Mouse (Mus musculus): ENCODE measurements around the gene Glis1. TPM values are rescaled to one million over a fixed set of nuclear protein-coding genes. Genes with fewer than 3 reads are reported as not detected.

Glis1 gene
- polyA plus RNA-seq, 1 experiment from 2014 or later, result 5.1 TPM

DNA sequence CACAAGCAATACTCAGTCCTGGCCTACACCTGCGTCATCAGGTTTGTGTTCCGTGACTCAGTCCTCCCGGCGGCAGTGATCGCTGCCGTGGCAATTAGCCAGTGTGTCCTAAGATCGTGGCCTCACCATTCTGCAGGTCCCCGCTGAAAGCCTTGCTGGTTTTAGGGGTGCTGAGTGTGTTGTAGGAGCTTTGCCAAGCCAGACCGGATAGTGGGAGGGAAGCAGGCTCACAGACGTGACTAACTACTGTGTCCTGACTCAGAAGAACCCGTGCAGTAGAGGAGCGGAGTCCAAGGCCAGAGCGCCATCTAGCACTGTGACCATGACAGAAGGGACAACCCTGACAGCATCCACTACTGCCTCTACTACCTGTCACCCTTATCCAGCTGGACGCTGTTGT, 168.4 kb downstream of the Glis1 start:
- peaks cover 7% of the 10 kb centered on the region for H3K4me1 ChIP-seq (ENCODE audit: insufficient read depth, low read length)
- no peaks in the 10 kb centered on the region for H3K36me3 ChIP-seq (ENCODE audit: insufficient read depth, low read length)
- no peaks in the 10 kb centered on the region for H3K9me3 ChIP-seq (ENCODE audit: low read length)
- no peaks in the 10 kb centered on the region for H3K27me3 ChIP-seq (ENCODE audit: insufficient read depth, low read length)
- peak; percentile 55; the same call in 1 of the 2 replicates for ATAC-seq (ENCODE audit: low FRiP score, low TSS enrichment)
- H3K9ac ChIP-seq (replicated peaks; ENCODE audit: low read length), result peak overlapping the region; percentile 27; the same call in 1 of the 2 replicates
- no peak overlapping the region for H3K4me2 ChIP-seq (replicated peaks; ENCODE audit: low read depth, low read length)
- no peak overlapping the region for H3K27ac ChIP-seq (ENCODE audit: low read length)
- no peak overlapping the region for H3K4me3 ChIP-seq (ENCODE audit: low read length)
- 50% methylated on average over 14 of the region's 14 CpGs for WGBS

GRCm38 (mm10) chr4:107603208-107603607, 168.8 kb downstream of the Glis1 start:
- Histone ChIP-seq H3K4me3 (ENCODE audit: low read length) (no peak overlapping the region), H3K4me2 (replicated peaks; ENCODE audit: low read depth, low read length) (no peak overlapping the region), H3K4me1 (ENCODE audit: insufficient read depth, low read length) (peaks cover 2% of the 10 kb centered on the region), H3K36me3 (ENCODE audit: insufficient read depth, low read length) (no peaks in the 10 kb centered on the region), H3K27me3 (ENCODE audit: insufficient read depth, low read length) (no peaks in the 10 kb centered on the region), H3K9ac (replicated peaks; ENCODE audit: low read length) (no peak overlapping the region), H3K27ac (ENCODE audit: low read length) (no peak overlapping the region), H3K9me3 (ENCODE audit: low read length) (no peaks in the 10 kb centered on the region)
- WGBS, result 62% methylated on average over 7 of the region's 7 CpGs
- ATAC-seq (ENCODE audit: low FRiP score, low TSS enrichment), result no peak; the same call in 1 of the 2 replicates

- no peak overlapping the region for H3K4me3 ChIP-seq (ENCODE audit: low read length)
- no peaks in the 10 kb centered on the region for H3K36me3 ChIP-seq (ENCODE audit: insufficient read depth, low read length)
- H3K9ac ChIP-seq (replicated peaks; ENCODE audit: low read length), result no peak overlapping the region
- no peaks in the 10 kb centered on the region for H3K4me1 ChIP-seq (ENCODE audit: insufficient read depth, low read length)
- no peak overlapping the region for H3K4me2 ChIP-seq (replicated peaks; ENCODE audit: low read depth, low read length)
- 79% methylated on average over 17 of the region's 17 CpGs for WGBS
- no peak overlapping the region for H3K27ac ChIP-seq (ENCODE audit: low read length)
- no peaks in the 10 kb centered on the region for H3K27me3 ChIP-seq (ENCODE audit: insufficient read depth, low read length)
- ATAC-seq (ENCODE audit: low FRiP score, low TSS enrichment), result no peak
- no peaks in the 10 kb centered on the region for H3K9me3 ChIP-seq (ENCODE audit: low read length)
These were observed 171.7 kb downstream of the Glis1 start for GRCm38 (mm10) chr4:107605964-107606602.

- WGBS, result 78% methylated on average over 8 of the region's 8 CpGs
- Histone ChIP-seq H3K36me3 (ENCODE audit: insufficient read depth, low read length) (no peaks in the 10 kb centered on the region), H3K27ac (ENCODE audit: low read length) (no peak overlapping the region), H3K27me3 (ENCODE audit: insufficient read depth, low read length) (no peaks in the 10 kb centered on the region), H3K4me3 (ENCODE audit: low read length) (no peak overlapping the region), H3K4me2 (replicated peaks; ENCODE audit: low read depth, low read length) (no peak overlapping the region), H3K4me1 (ENCODE audit: insufficient read depth, low read length) (no peaks in the 10 kb centered on the region), H3K9ac (replicated peaks; ENCODE audit: low read length) (no peak overlapping the region), H3K9me3 (ENCODE audit: low read length) (no peaks in the 10 kb centered on the region)
- no peak for ATAC-seq (ENCODE audit: low FRiP score, low TSS enrichment)
These were observed 175.4 kb downstream of the Glis1 start for GRCm38 (mm10) chr4:107609775-107610174.

- 71% methylated on average over 9 of the region's 9 CpGs for WGBS
- H3K4me1 ChIP-seq (ENCODE audit: insufficient read depth, low read length), result no peaks in the 10 kb centered on the region
- no peaks in the 10 kb centered on the region for H3K36me3 ChIP-seq (ENCODE audit: insufficient read depth, low read length)
- H3K27me3 ChIP-seq (ENCODE audit: insufficient read depth, low read length), result no peaks in the 10 kb centered on the region
- H3K27ac ChIP-seq (ENCODE audit: low read length), result no peak overlapping the region
- ATAC-seq (ENCODE audit: low FRiP score, low TSS enrichment), result no peak
- no peak overlapping the region for H3K9ac ChIP-seq (replicated peaks; ENCODE audit: low read length)
- no peak overlapping the region for H3K4me3 ChIP-seq (ENCODE audit: low read length)
- no peak overlapping the region for H3K4me2 ChIP-seq (replicated peaks; ENCODE audit: low read depth, low read length)
- H3K9me3 ChIP-seq (ENCODE audit: low read length), result no peaks in the 10 kb centered on the region
These were observed 177.7 kb downstream of the Glis1 start for GRCm38 (mm10) chr4:107611888-107612650.

DNA sequence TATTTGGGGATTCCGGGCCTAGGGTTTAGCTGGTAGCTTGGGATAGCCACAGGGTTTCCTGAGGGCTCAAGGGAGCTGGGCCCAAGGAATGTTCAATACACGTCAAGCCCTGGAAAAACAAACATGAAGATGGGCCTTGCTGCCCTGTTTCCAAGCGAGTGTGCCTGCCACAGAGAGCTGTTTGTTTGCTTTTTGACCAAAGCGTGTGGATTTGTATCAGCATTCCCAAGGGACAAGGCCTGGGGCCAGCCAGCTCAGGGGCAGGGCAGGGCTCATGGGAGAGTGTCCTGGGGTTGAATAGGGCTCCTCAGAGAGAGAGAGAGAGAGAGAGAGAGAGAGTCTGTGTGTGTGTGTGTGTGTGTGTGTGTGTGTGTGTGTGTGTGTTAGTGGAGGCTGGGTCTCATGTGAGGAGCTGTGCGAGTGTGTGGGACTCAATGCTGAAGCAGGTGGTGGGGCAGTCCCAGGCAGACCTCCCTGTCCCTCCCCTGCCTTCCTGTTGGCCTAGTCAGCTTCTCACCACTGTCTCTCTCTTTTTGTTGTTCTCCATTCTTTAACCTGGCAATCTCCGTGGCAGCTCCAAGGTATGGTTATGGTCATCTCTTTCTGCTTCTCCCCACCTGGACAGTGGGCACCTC, 183.3 kb downstream of the Glis1 start:
- H3K27ac ChIP-seq (ENCODE audit: low read length), result no peak overlapping the region
- H3K9me3 ChIP-seq (ENCODE audit: low read length), result no peaks in the 10 kb centered on the region
- H3K36me3 ChIP-seq (ENCODE audit: insufficient read depth, low read length), result no peaks in the 10 kb centered on the region
- H3K4me2 ChIP-seq (replicated peaks; ENCODE audit: low read depth, low read length), result no peak overlapping the region
- H3K9ac ChIP-seq (replicated peaks; ENCODE audit: low read length), result no peak overlapping the region
- H3K4me3 ChIP-seq (ENCODE audit: low read length), result no peak overlapping the region
- no peaks in the 10 kb centered on the region for H3K4me1 ChIP-seq (ENCODE audit: insufficient read depth, low read length)
- 49% methylated on average over 6 of the region's 6 CpGs for WGBS
- no peaks in the 10 kb centered on the region for H3K27me3 ChIP-seq (ENCODE audit: insufficient read depth, low read length)
- ATAC-seq (ENCODE audit: low FRiP score, low TSS enrichment), result no peak

GRCm38 (mm10) chr4:107619487-107619886, 185.1 kb downstream of the Glis1 start:
- H3K36me3 ChIP-seq (ENCODE audit: insufficient read depth, low read length), result no peaks in the 10 kb centered on the region
- no peak overlapping the region for H3K4me3 ChIP-seq (ENCODE audit: low read length)
- ATAC-seq (ENCODE audit: low FRiP score, low TSS enrichment), result no peak
- no peaks in the 10 kb centered on the region for H3K9me3 ChIP-seq (ENCODE audit: low read length)
- WGBS, result 93% methylated on average over 7 of the region's 7 CpGs
- H3K27me3 ChIP-seq (ENCODE audit: insufficient read depth, low read length), result no peaks in the 10 kb centered on the region
- H3K4me1 ChIP-seq (ENCODE audit: insufficient read depth, low read length), result no peaks in the 10 kb centered on the region
- no peak overlapping the region for H3K4me2 ChIP-seq (replicated peaks; ENCODE audit: low read depth, low read length)
- no peak overlapping the region for H3K9ac ChIP-seq (replicated peaks; ENCODE audit: low read length)
- H3K27ac ChIP-seq (ENCODE audit: low read length), result no peak overlapping the region

DNA sequence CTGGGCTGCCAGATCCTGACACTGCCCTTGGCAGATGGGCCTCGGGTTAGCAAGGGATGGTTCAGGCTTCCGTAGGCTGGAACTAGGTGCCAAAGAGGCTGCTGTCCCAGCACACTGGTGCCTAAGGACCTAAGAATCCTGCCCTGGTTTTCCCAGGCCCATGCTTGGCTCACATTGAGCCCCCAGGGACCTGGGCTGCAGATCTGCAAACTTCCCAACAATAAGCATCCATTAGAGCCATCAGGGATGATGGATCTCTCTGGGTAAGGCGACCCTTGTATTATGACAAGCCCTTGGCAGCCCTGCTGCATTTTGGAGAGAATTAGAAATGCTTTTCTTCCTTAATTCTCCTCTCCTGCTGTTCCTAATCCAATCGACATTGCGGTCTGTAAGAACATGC, 187.0 kb downstream of the Glis1 start:
- no peak overlapping the region for H3K9ac ChIP-seq (replicated peaks; ENCODE audit: low read length)
- no peak for ATAC-seq (ENCODE audit: low FRiP score, low TSS enrichment)
- no peaks in the 10 kb centered on the region for H3K36me3 ChIP-seq (ENCODE audit: insufficient read depth, low read length)
- H3K4me1 ChIP-seq (ENCODE audit: insufficient read depth, low read length), result peaks cover 3% of the 10 kb centered on the region; the same call in 1 of the 2 replicates
- no peak overlapping the region for H3K4me2 ChIP-seq (replicated peaks; ENCODE audit: low read depth, low read length)
- 75% methylated on average over 5 of the region's 5 CpGs for WGBS
- no peak overlapping the region for H3K4me3 ChIP-seq (ENCODE audit: low read length)
- no peak overlapping the region for H3K27ac ChIP-seq (ENCODE audit: low read length)
- H3K9me3 ChIP-seq (ENCODE audit: low read length), result no peaks in the 10 kb centered on the region
- H3K27me3 ChIP-seq (ENCODE audit: insufficient read depth, low read length), result no peaks in the 10 kb centered on the region

DNA sequence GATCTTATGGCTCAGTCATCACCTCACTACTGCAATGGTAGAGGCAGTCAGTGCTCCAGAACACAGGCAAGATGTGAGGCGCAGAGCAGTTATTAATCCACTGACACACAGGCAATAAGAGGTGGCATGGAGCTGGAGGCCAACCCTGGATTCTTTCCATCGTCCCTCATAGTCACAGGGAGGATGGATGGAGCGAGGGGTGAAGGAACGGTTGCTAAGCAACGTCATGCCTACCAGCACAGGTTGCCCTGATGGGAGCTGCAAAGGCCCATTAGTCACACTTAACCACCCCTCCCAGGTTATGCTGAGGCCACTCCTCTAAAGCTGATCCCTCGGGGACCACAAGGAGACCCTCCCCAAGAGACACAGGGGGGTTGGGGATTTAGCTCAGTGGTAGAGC, 187.9 kb downstream of the Glis1 start:
- 66% methylated on average over 6 of the region's 6 CpGs for WGBS
- no peaks in the 10 kb centered on the region for H3K36me3 ChIP-seq (ENCODE audit: insufficient read depth, low read length)
- peaks cover 3% of the 10 kb centered on the region; the same call in 1 of the 2 replicates for H3K4me1 ChIP-seq (ENCODE audit: insufficient read depth, low read length)
- H3K27me3 ChIP-seq (ENCODE audit: insufficient read depth, low read length), result no peaks in the 10 kb centered on the region
- H3K4me3 ChIP-seq (ENCODE audit: low read length), result no peak overlapping the region
- no peak overlapping the region for H3K9ac ChIP-seq (replicated peaks; ENCODE audit: low read length)
- H3K4me2 ChIP-seq (replicated peaks; ENCODE audit: low read depth, low read length), result no peak overlapping the region
- peak; percentile 58 for ATAC-seq (ENCODE audit: low FRiP score, low TSS enrichment)
- no peaks in the 10 kb centered on the region for H3K9me3 ChIP-seq (ENCODE audit: low read length)
- H3K27ac ChIP-seq (ENCODE audit: low read length), result no peak overlapping the region

- no peak overlapping the region; the same call in 1 of the 2 replicates for H3K9ac ChIP-seq (replicated peaks; ENCODE audit: low read length)
- 51% methylated on average over 6 of the region's 6 CpGs for WGBS
- H3K27ac ChIP-seq (ENCODE audit: low read length), result no peak overlapping the region
- peaks cover 10% of the 10 kb centered on the region for H3K4me1 ChIP-seq (ENCODE audit: insufficient read depth, low read length)
- no peak overlapping the region for H3K4me2 ChIP-seq (replicated peaks; ENCODE audit: low read depth, low read length)
- ATAC-seq (ENCODE audit: low FRiP score, low TSS enrichment), result no peak
- no peak overlapping the region for H3K4me3 ChIP-seq (ENCODE audit: low read length)
- no peaks in the 10 kb centered on the region for H3K36me3 ChIP-seq (ENCODE audit: insufficient read depth, low read length)
- H3K9me3 ChIP-seq (ENCODE audit: low read length), result no peaks in the 10 kb centered on the region
- no peaks in the 10 kb centered on the region for H3K27me3 ChIP-seq (ENCODE audit: insufficient read depth, low read length)
These were observed 189.5 kb downstream of the Glis1 start for GRCm38 (mm10) chr4:107623916-107624315.
